Mouse (Mus musculus) G1E (cell line): Measurements from ENCODE around the gene Grid2.

Experiments
- CTCF ChIP-seq: IDR thresholded peaks from 2 replicates; pipeline ENCODE4 v1.5.1; 2012; ENCODE audit warnings: low read depth, low read length, inconsistent platforms, mixed read lengths
- GATA1 ChIP-seq: IDR thresholded peaks from 2 replicates; pipeline ENCODE4 v1.6.1; 2012; ENCODE audit warnings: borderline replicate concordance, low read length, inconsistent platforms, mixed read lengths
- POLR2AphosphoS5 ChIP-seq: IDR thresholded peaks from 2 replicates; pipeline ENCODE4 v1.6.1; 2012; ENCODE audit warnings: low read depth, low read length, inconsistent platforms; ENCODE audit not compliant: insufficient replicate concordance
- TAL1 ChIP-seq: conservative IDR thresholded peaks from 2 replicates; pipeline ENCODE4 v1.6.1; 2012; ENCODE audit warnings: low read depth, low read length, inconsistent platforms, mixed read lengths

GRCm38 (mm10) chr6:64648196-64648595 is 1392.5 kb downstream of the Grid2 start:
- no peak for TF ChIP-seq CTCF
- no peak for TF ChIP-seq TAL1
- no peak for TF ChIP-seq GATA1
- no peak for TF ChIP-seq POLR2AphosphoS5
